Mouse (Mus musculus): ENCODE results near the gene Evc.

The Evc gene

GRCm38 (mm10) chr5:37254523-37254922, 82.2 kb downstream of the Evc start:
- no peak for TF ChIP-seq GATA4 (IDR thresholded peaks at IDR 0.05; ENCODE audit: insufficient replicate concordance, low read length)

- TF ChIP-seq GATA4 (IDR thresholded peaks at IDR 0.05; ENCODE audit: insufficient replicate concordance, low read length) = no peak
Observed at GRCm38 (mm10) chr5:37252101-37252804, 84.4 kb downstream of the Evc start.

GRCm38 (mm10) chr5:37251596-37251995, 85.1 kb downstream of the Evc start:
- no peak for TF ChIP-seq GATA4 (IDR thresholded peaks at IDR 0.05; ENCODE audit: insufficient replicate concordance, low read length)

- TF ChIP-seq GATA4 (IDR thresholded peaks at IDR 0.05; ENCODE audit: insufficient replicate concordance, low read length) = no peak
Observed at GRCm38 (mm10) chr5:37248870-37249269, 87.8 kb downstream of the Evc start.

- no peak for TF ChIP-seq GATA4 (IDR thresholded peaks at IDR 0.05; ENCODE audit: insufficient replicate concordance, low read length)
Observed at GRCm38 (mm10) chr5:37247456-37247855, 89.2 kb downstream of the Evc start.

- no peak for TF ChIP-seq GATA4 (IDR thresholded peaks at IDR 0.05; ENCODE audit: insufficient replicate concordance, low read length)
Observed at GRCm38 (mm10) chr5:37246138-37246910, 90.4 kb downstream of the Evc start.

- TF ChIP-seq GATA4 (IDR thresholded peaks at IDR 0.05; ENCODE audit: insufficient replicate concordance, low read length) = no peak
Observed at GRCm38 (mm10) chr5:37245651-37246050, 91.0 kb downstream of the Evc start.

- no peak for TF ChIP-seq GATA4 (IDR thresholded peaks at IDR 0.05; ENCODE audit: insufficient replicate concordance, low read length)
Observed at GRCm38 (mm10) chr5:37244666-37245242, 91.9 kb downstream of the Evc start.

GRCm38 (mm10) chr5:37244161-37244560, 92.5 kb downstream of the Evc start:
- TF ChIP-seq GATA4 (IDR thresholded peaks at IDR 0.05; ENCODE audit: insufficient replicate concordance, low read length) = no peak

- no peak for TF ChIP-seq GATA4 (IDR thresholded peaks at IDR 0.05; ENCODE audit: insufficient replicate concordance, low read length)
Observed at GRCm38 (mm10) chr5:37243169-37243886, 93.4 kb downstream of the Evc start.

GRCm38 (mm10) chr5:37242360-37243168, 94.1 kb downstream of the Evc start:
- no peak for TF ChIP-seq GATA4 (IDR thresholded peaks at IDR 0.05; ENCODE audit: insufficient replicate concordance, low read length)

- no peak for TF ChIP-seq GATA4 (IDR thresholded peaks at IDR 0.05; ENCODE audit: insufficient replicate concordance, low read length)
Observed at GRCm38 (mm10) chr5:37241651-37242151, 95.0 kb downstream of the Evc start, which contains the start of gene Crmp1. TSS of gene Crmp1 (plus strand) at chr5:37241940.

- TF ChIP-seq GATA4 (IDR thresholded peaks at IDR 0.05; ENCODE audit: insufficient replicate concordance, low read length) = no peak
Observed at GRCm38 (mm10) chr5:37241224-37241623, 95.5 kb downstream of the Evc start.

- no peak for TF ChIP-seq GATA4 (IDR thresholded peaks at IDR 0.05; ENCODE audit: insufficient replicate concordance, low read length)
Observed at GRCm38 (mm10) chr5:37240550-37240949, 96.1 kb downstream of the Evc start.
